Mouse (Mus musculus): ENCODE measurements around the gene CK137956.
A peak's percentile ranks its signal among the peaks of the same experiment; 100 is the strongest.

Gene CK137956

GRCm38 (mm10) chr4:127907151-127907550, 63.6 kb downstream of the CK137956 start:
- no peak for DNase-seq

GRCm38 (mm10) chr4:127903954-127904353, 66.8 kb downstream of the CK137956 start:
- DNase-seq = no peak

- DNase-seq = no peak
Observed at GRCm38 (mm10) chr4:127900893-127901456, 69.8 kb downstream of the CK137956 start.

GRCm38 (mm10) chr4:127889071-127889470, 81.7 kb downstream of the CK137956 start:
- peak; percentile 5 for DNase-seq

- DNase-seq = no peak
Observed at GRCm38 (mm10) chr4:127878966-127879365, 91.8 kb downstream of the CK137956 start.

Measured in lung, postnatal 14 days (tissue).